Mouse (Mus musculus) liver, adult 2 months (tissue): ENCODE measurements at regions not wholly inside any gene's neighbourhood (a gene's known extent, or its start where the extent isn't known, plus 50 kb on each side); places are given as distances from the start of the nearest gene placed in this dataset.

Source experiments
- DNase-seq: peaks from one replicate; pipeline ENCODE4 v3.0.0-alpha.2; 2011; ENCODE audit warnings: low read depth, low spot score; ENCODE audit errors: extremely low read depth
- H3K27ac ChIP-seq: fragments of 200-500 bp; replicated peaks from 2 replicates; pipeline ENCODE4 v1.5.1; 2012; ENCODE audit warnings: low read depth, mild to moderate bottlenecking, control low read depth, inconsistent platforms, low read length; ENCODE audit not compliant: insufficient read depth
- H3K27me3 ChIP-seq: fragments of 200-500 bp; 2 replicates; pipeline ENCODE4 v1.6.1; 2012; ENCODE audit warnings: mild to moderate bottlenecking, moderate library complexity, low read length, inconsistent platforms; ENCODE audit not compliant: control insufficient read depth, insufficient read depth
- H3K36me3 ChIP-seq: fragments of 200-500 bp; 2 replicates; pipeline ENCODE4 v1.6.1; 2012; ENCODE audit warnings: low read length, inconsistent platforms; ENCODE audit not compliant: control insufficient read depth, insufficient read depth
- H3K4me1 ChIP-seq: fragments of 200-500 bp; 2 replicates; pipeline ENCODE4 v1.6.1; 2011; ENCODE audit warnings: low read length; ENCODE audit not compliant: control insufficient read depth, insufficient read depth
- H3K4me3 ChIP-seq: fragments of 200-500 bp; 2 replicates; pipeline ENCODE4 v1.5.1; 2011; ENCODE audit warnings: low read depth, mild to moderate bottlenecking, control low read depth, low read length, moderate library complexity; ENCODE audit not compliant: insufficient read depth
- H3K79me2 ChIP-seq: fragments of 200-500 bp; 2 replicates; pipeline ENCODE4 v1.6.1; 2012; ENCODE audit warnings: inconsistent platforms, mild to moderate bottlenecking, low read length, moderate library complexity; ENCODE audit not compliant: control insufficient read depth, insufficient read depth
- H3K9ac ChIP-seq: fragments of 200-500 bp; 2 replicates; pipeline ENCODE4 v1.6.1; 2012; ENCODE audit warnings: low read depth, mild to moderate bottlenecking, control low read depth, inconsistent platforms, low read length
- CTCF ChIP-seq: fragments of 200-500 bp; IDR thresholded peaks from 2 replicates; pipeline ENCODE4 v1.5.1; 2011; ENCODE audit warnings: low read depth, low read length, control low read depth
- POLR2A ChIP-seq: fragments of 200-500 bp; IDR thresholded peaks from 2 replicates; pipeline ENCODE4 v1.6.1; 2011; ENCODE audit warnings: low read length, control low read depth; ENCODE audit not compliant: insufficient read depth; ENCODE audit errors: extremely low read depth
- WGBS: fragments of 180-500 bp; shearing (Covaris S2); methylation state at CpG from one replicate; pipeline ENCODE4 v1.1.7; 2018; 5-methylcytosine and 5-hydroxymethylcytosine counted together

GRCm38 (mm10) chr2:124930719-124931118 is 137.2 kb upstream of the Slc24a5 start:
- no peak overlapping the region for H3K27ac ChIP-seq
- H3K4me1 ChIP-seq, result no peaks in the 10 kb centered on the region
- 78% methylated on average over 7 of the region's 7 CpGs for WGBS
- H3K79me2 ChIP-seq, result no peaks in the 10 kb centered on the region
- no peak overlapping the region for H3K4me3 ChIP-seq
- DNase-seq, result no peak
- no peaks in the 10 kb centered on the region for H3K36me3 ChIP-seq
- TF ChIP-seq POLR2A (no peak), CTCF (no peak)
- H3K27me3 ChIP-seq, result no peaks in the 10 kb centered on the region; the same call in 1 of the 2 replicates
- no peak overlapping the region for H3K9ac ChIP-seq

GRCm38 (mm10) chr2:124932566-124932965 is 135.4 kb upstream of the Slc24a5 start:
- Histone ChIP-seq H3K36me3 (no peaks in the 10 kb centered on the region), H3K27me3 (no peaks in the 10 kb centered on the region; the same call in 1 of the 2 replicates), H3K27ac (no peak overlapping the region), H3K4me1 (no peaks in the 10 kb centered on the region), H3K4me3 (no peak overlapping the region), H3K9ac (no peak overlapping the region), H3K79me2 (no peaks in the 10 kb centered on the region)
- 62% methylated on average over 6 of the region's 6 CpGs for WGBS
- TF ChIP-seq CTCF, result no peak
- no peak for DNase-seq

GRCm38 (mm10) chr2:124933876-124934275 is 134.0 kb upstream of the Slc24a5 start:
- no peak overlapping the region for H3K9ac ChIP-seq

GRCm38 (mm10) chr2:124948263-124948781 is 119.6 kb upstream of the Slc24a5 start:
- TF ChIP-seq POLR2A (no peak), CTCF (no peak)
- no peak for DNase-seq
- Histone ChIP-seq H3K79me2 (no peaks in the 10 kb centered on the region), H3K4me3 (no peak overlapping the region), H3K9ac (no peak overlapping the region), H3K4me1 (no peaks in the 10 kb centered on the region), H3K27ac (no peak overlapping the region), H3K27me3 (no peaks in the 10 kb centered on the region), H3K36me3 (no peaks in the 10 kb centered on the region)
- WGBS, result 74% methylated on average over 2 of the region's 2 CpGs

More at GRCm38 (mm10) chr2:124933876-124934275, 134.0 kb upstream of the Slc24a5 start:
- no peak for TF ChIP-seq CTCF
- no peak for TF ChIP-seq POLR2A
- H3K4me3 ChIP-seq, result no peak overlapping the region
- H3K36me3 ChIP-seq, result no peaks in the 10 kb centered on the region
- H3K4me1 ChIP-seq, result no peaks in the 10 kb centered on the region
- 85% methylated on average over 1 of the region's 1 CpGs for WGBS
- H3K27me3 ChIP-seq, result no peaks in the 10 kb centered on the region; the same call in 1 of the 2 replicates
- no peaks in the 10 kb centered on the region for H3K79me2 ChIP-seq
- DNase-seq, result no peak
- H3K27ac ChIP-seq, result no peak overlapping the region

- WGBS, result 79% methylated on average over 9 of the region's 9 CpGs
- TF ChIP-seq POLR2A (no peak), CTCF (no peak)
- Histone ChIP-seq H3K4me3 (no peak overlapping the region), H3K36me3 (no peaks in the 10 kb centered on the region), H3K79me2 (no peaks in the 10 kb centered on the region), H3K9ac (no peak overlapping the region), H3K27ac (no peak overlapping the region), H3K27me3 (no peaks in the 10 kb centered on the region), H3K4me1 (no peaks in the 10 kb centered on the region)
- no peak for DNase-seq
These were observed 119.1 kb upstream of the Slc24a5 start for GRCm38 (mm10) chr2:124948812-124949211.

GRCm38 (mm10) chr2:124952212-124952611 is 115.7 kb upstream of the Slc24a5 start:
- 80% methylated on average over 4 of the region's 4 CpGs for WGBS

More at GRCm38 (mm10) chr2:124952212-124952611, 115.7 kb upstream of the Slc24a5 start:
- Histone ChIP-seq H3K36me3 (no peaks in the 10 kb centered on the region), H3K27me3 (no peaks in the 10 kb centered on the region), H3K79me2 (no peaks in the 10 kb centered on the region), H3K4me3 (no peak overlapping the region), H3K4me1 (no peaks in the 10 kb centered on the region), H3K27ac (no peak overlapping the region), H3K9ac (no peak overlapping the region)
- DNase-seq, result no peak
- no peak for TF ChIP-seq CTCF
- no peak for TF ChIP-seq POLR2A
